Mouse (Mus musculus) cerebellum, adult 2 months (tissue): Measurements from ENCODE around the gene Aftph.

ENCODE experiments used
- CTCF ChIP-seq: fragments of 200-500 bp; IDR thresholded peaks from 2 replicates; pipeline ENCODE4 v1.5.1; 2011; ENCODE audit warnings: low read depth, mild to moderate bottlenecking, control low read depth, low read length, moderate library complexity, borderline replicate concordance; ENCODE audit not compliant: insufficient read depth
- POLR2A ChIP-seq: fragments of 200-500 bp; IDR thresholded peaks from 2 replicates; pipeline ENCODE4 v1.6.1; 2011; ENCODE audit warnings: low read length, control low read depth, borderline replicate concordance; ENCODE audit not compliant: insufficient read depth

- TF ChIP-seq POLR2A (no peak), CTCF (no peak)
These were observed 41.2 kb upstream of the Aftph start for GRCm38 (mm10) chr11:20782620-20783019.
